Mouse (Mus musculus) cerebellum, postnatal 4 days (tissue): ENCODE measurements at regions not wholly inside any gene's neighbourhood (a gene's known extent, or its start where the extent isn't known, plus 50 kb on each side); places are given as distances from the start of the nearest gene placed in this dataset.

Source experiments
- DNase-seq, 2 experiments: peaks; one replicate each; pipeline ENCODE4 v3.0.0; 2022; ENCODE audit warnings: low spot score in 2 of 2, mixed read lengths in 1 of 2

DNA sequence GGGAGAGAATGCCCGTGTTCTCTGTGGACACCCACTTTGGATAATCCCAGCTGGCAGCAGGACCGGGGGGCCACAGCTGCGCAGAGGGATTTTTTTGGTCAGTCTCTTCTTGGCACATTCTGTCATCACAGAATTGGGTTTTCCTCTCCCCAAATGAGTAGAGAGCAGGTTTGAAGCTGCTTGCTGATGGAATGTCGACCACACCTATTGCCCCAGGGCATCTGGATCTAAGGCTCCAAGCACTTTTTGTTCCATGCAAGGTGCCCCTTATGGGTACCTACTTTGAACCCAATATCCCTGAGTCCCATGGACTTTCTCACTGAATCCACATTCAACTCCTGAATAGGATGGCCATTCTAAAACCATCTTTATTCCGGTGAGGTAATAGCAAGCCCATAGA is 314.3 kb upstream of the Npvf start:
- DNase-seq, result no peak

DNA sequence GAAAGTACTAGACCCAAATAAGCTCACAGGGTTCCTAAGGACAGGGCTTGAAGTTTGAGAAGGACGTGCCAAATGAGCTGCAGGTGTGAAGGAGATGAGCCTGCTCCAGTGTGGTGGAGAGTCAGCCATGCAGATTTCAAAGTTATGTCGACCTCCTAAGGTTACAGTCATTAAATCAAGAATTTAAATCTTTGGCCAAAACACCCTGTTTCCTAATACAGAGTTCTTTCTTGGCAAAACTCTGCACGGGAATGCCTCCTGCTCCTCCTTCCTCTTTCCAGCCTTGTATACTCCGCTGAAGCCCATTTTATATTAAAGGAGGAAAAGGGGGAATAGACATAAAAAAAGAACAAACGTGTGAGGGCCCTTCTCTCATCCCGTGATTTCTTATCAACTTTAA is 315.1 kb upstream of the Npvf start:
- DNase-seq, result no peak

DNA sequence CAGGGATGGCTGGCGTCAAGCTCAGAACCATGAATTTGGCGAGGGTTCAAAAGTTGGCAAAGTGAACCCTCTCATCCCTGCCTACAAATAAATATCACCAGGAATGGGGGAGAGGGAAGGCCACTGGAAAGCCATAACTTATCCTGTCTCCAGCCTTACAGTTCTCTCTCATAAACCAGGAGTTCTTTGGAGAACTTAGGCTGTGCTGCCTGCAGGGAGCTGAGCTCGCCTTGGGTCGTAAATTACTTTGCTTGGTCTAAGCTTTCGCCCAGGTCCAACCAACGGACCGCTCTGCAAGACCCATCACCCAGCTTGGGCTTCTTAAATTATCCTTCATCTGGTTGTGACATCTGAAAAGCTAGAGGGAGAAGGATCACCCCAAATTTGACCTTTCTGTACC is 315.8 kb upstream of the Npvf start:
- no peak for DNase-seq

DNA sequence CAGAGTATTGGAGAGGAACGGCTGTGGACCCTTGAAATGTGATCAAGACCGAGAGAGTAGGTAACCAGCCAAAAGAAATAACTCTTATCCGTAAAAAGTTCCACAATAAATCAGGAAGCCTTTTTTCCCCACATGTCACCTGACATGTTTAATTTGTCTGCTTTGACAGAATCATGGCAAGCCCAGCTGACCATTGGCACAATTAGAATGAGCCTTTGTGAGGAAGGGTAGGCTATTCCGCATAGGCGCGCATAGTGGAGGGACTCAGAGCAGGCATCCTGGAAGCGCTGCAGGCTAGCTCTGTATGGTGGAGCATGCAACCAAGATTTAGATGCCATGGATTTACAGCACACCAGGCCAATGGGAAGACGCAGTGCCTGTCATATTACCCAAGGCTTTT is 316.5 kb upstream of the Npvf start:
- DNase-seq, result no peak

- DNase-seq, result no peak
Measured at GRCm38 (mm10) chr6:50972268-50972667, 318.0 kb upstream of the Npvf start.

DNA sequence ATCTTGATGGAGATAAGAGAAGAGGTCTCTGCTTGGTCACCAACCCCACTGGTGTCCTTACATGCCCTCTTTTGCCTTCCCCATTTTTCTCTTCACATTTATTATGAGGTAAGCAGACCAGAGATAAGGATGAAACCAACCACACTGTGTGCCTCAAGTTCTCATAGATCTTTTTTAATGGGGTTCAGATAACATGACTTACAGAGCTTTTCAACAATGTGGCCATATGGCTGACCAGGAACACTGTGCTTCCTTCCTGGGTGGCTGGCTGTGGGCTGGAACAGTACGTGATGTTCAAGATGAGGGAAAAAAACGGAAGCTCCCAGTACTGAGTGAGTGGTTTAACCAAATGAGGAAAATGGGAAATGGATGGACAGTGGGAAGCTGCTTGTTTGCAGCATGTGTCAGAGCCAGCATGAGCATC is 319.0 kb upstream of the Npvf start:
- DNase-seq, result no peak

GRCm38 (mm10) chr6:50973815-50974214 is 319.6 kb upstream of the Npvf start:
- DNase-seq, result no peak

- no peak for DNase-seq
Measured at GRCm38 (mm10) chr6:50974961-50975360, 320.7 kb upstream of the Npvf start.

DNA sequence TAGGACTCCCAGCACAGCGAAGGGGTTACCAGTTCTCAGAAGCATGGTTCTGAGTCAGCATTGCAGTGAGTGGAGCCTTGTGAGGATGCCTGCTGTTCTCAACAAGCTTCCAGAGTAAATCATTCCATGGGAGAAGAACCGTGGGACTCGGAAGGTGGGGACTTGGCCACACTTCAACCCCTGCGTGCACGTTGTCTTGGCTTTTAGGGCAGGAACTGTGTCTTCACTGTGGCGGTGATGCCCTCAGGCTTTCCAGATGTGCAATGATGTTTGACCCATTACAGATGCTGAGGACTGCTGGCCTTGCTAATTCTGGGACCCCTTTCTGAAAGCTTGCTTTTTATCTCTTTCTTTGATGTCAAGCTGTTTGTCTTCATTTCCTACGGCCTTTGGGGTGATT is 322.7 kb upstream of the Npvf start:
- DNase-seq, result no peak

DNA sequence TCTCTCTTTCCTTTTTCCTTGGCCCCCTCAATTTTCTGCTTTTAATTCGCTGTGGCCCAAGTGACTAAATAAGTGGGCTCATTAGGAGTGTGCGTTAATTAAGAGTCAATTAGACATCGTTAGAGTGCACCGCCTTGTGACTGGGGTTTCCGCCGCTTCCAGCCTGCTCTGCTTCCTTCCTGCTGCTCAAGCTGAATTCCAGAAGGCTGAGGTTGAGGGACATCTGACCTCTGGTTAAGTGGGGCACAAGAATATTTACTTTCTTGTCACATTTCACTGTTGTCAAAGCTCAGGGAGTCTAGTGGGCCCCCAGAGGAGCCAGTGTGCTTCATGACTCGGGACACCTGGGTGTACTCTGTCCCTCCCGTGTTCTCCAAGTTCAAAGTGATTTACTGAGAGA is 323.1 kb upstream of the Npvf start:
- DNase-seq, result no peak

DNA sequence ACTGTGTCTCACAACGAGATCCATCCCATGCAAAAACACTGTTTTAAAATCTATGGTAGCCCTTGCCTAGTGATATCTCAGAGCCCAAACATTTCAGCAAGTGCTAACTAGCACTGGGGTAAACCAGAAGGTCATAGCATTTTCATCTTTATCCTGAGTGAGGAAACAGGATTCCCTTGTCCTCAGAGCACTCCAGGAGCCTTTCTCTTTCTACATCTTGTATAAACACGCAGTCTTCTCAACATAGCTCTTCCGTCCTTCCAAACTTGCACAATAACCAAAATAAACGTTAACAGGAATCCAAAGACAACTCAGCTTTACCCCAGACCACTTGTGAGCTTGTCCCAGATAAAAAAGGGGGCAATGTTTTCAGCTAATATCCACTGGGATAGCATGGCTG is 323.8 kb upstream of the Npvf start:
- DNase-seq, result no peak

DNA sequence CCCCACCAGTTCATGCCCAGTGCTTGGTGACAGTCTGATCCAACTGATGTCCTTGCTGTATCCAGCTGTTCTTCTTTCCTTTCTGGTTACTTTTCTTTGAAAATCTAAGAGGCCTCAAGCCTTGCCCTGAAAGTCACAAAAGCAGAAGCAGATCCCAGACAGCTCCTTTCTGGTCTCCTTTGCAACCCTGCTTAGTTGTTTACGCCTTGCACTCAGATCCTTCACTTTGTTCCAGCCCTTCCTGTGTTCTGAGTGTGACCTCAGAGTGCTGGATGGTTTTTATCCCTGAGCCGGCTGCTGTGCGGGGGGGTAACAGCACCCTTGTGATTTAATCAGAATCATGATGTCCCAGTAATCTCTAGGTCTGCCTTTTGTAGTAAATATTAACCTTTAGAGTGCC is 324.3 kb upstream of the Npvf start:
- no peak for DNase-seq

DNA sequence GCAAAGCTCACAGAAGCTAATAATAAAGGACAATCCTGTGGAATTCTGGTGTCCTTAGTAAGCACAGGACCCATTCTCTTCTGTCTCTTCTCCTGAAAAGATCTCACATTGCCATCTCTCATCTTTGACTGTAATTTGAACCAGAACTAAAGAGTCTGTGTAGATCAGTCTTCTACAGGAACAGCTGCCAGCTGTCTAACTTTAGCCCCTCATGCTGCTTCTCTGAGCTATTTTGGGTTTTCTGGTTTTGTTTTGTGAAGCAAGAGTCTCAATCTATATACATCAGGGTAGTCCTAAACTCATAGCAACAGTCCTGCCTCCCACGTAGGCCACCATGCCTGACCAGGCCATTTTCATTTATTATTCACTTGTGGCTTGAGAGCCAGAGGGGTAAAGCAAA is 325.5 kb upstream of the Npvf start:
- DNase-seq, result no peak

- DNase-seq, result no peak
Measured at GRCm38 (mm10) chr6:50980311-50980710, 326.1 kb upstream of the Npvf start.

- DNase-seq, result no peak
Measured at GRCm38 (mm10) chr6:50981702-50982309, 327.6 kb upstream of the Npvf start.

- no peak for DNase-seq
Measured at GRCm38 (mm10) chr6:50982856-50983255, 328.6 kb upstream of the Npvf start.

DNA sequence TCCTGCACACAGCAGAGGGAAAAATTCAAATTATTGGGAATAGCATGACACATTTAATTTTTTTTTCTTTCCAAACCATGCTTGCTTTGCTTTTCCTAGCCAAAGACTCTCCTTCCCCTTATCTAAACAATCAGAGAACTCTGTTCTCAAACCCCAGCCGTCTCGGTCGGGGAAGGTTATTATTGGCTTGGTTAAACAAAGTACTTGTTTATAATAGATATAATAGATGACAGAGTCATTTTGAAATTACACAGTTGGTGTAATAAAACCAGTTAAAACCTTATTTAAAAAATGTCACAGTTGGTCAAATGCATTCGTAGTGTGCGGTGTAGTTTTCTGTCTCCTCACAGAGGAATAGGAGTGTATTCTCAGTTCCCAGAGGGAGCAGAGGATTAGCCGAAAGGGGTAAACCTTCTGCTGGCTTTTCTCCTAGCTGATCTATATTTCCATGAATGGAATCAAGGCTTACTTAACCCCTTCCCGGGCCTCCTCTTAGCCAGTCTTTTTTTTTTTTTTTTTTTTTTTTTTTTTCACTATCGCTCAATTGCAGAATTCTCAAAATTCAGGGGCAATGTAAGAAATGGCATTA is 329.4 kb upstream of the Npvf start:
- DNase-seq, result no peak

GRCm38 (mm10) chr6:50984157-50984905 is 330.1 kb upstream of the Npvf start:
- peak in 1 of 2 experiments; percentile 26 for DNase-seq

- peak in 1 of 2 experiments; percentile 57 for DNase-seq
Measured at GRCm38 (mm10) chr6:50986270-50986924, 332.2 kb upstream of the Npvf start.

- DNase-seq, result no peak
Measured at GRCm38 (mm10) chr6:50988561-50988960, 334.3 kb upstream of the Npvf start.

DNA sequence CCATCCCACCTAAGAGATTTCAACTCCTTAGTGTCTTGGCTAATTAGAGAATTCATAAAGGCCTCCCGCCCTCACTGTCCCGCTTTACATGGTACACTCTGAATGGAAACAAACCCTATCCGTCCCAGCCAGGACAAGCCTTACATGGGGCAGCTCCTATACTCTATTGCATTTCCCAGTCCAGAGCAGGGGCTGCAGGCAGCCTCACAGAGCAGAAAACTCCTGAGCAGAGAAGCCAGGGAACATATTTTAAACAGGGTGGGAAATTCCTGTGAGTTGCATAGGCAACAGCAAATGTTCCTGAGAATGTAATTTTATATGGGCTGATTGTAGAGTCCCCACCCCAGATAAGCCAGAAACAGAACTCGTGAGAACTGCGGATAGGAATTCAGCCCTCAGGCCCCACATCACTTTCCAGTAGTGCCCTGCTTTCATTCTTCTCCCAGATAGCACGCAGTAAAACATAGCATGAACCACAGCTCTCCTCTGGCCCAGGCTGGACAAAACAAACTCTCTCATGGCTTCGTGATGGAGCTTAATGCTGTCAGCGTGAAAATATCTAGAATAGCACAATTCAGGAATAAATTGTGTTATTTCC is 337.4 kb upstream of the Npvf start:
- no peak for DNase-seq

GRCm38 (mm10) chr6:50993952-50994351 is 339.7 kb upstream of the Npvf start:
- no peak for DNase-seq
